Mouse (Mus musculus): ENCODE results near the gene Prkcq. TPM values are rescaled to one million over a fixed set of nuclear protein-coding genes. Genes with fewer than 3 reads are reported as not detected.

The Prkcq gene
- polyA plus RNA-seq, 1 experiment = 1.1 TPM

GRCm38 (mm10) chr2:11204961-11205360 lies 33.1 kb downstream of the Prkcq start:
- no peak for TF ChIP-seq CTCF (IDR thresholded peaks at IDR 0.05; ENCODE audit: extremely low read depth, insufficient read length, insufficient replicate concordance, low read depth, low read length)
- TF ChIP-seq POLR2A (IDR thresholded peaks at IDR 0.05; ENCODE audit: low read depth, low read length) = no peak
- Histone ChIP-seq H3K4me3 (ENCODE audit: low read depth, low read length) (no peak overlapping the region), H3K36me3 (ENCODE audit: control insufficient read depth, insufficient read depth, low read length) (no peaks in the 10 kb centered on the region), H3K27me3 (ENCODE audit: control insufficient read depth, insufficient read depth, low read length) (no peaks in the 10 kb centered on the region), H3K27ac (ENCODE audit: insufficient read depth, low read depth, low read length) (no peak overlapping the region), H3K4me1 (ENCODE audit: control insufficient read depth, insufficient read depth, insufficient read length, low read length) (no peaks in the 10 kb centered on the region)
- WGBS = 78% methylated on average over 9 of the region's 9 CpGs

- WGBS = 78% methylated on average over 6 of the region's 6 CpGs
- H3K27me3 ChIP-seq (ENCODE audit: control insufficient read depth, insufficient read depth, low read length) = no peaks in the 10 kb centered on the region
- H3K4me3 ChIP-seq (ENCODE audit: low read depth, low read length) = no peak overlapping the region
- H3K36me3 ChIP-seq (ENCODE audit: control insufficient read depth, insufficient read depth, low read length) = no peaks in the 10 kb centered on the region
- no peak for TF ChIP-seq CTCF (IDR thresholded peaks at IDR 0.05; ENCODE audit: extremely low read depth, insufficient read length, insufficient replicate concordance, low read depth, low read length)
- TF ChIP-seq POLR2A (IDR thresholded peaks at IDR 0.05; ENCODE audit: low read depth, low read length) = no peak
- H3K27ac ChIP-seq (ENCODE audit: insufficient read depth, low read depth, low read length) = no peak overlapping the region
- no peaks in the 10 kb centered on the region for H3K4me1 ChIP-seq (ENCODE audit: control insufficient read depth, insufficient read depth, insufficient read length, low read length)
Measured at GRCm38 (mm10) chr2:11205720-11206119, 33.8 kb downstream of the Prkcq start.

- H3K4me1 ChIP-seq (ENCODE audit: control insufficient read depth, insufficient read depth, insufficient read length, low read length) = no peaks in the 10 kb centered on the region
- 57% methylated on average over 9 of the region's 9 CpGs for WGBS
- H3K27me3 ChIP-seq (ENCODE audit: control insufficient read depth, insufficient read depth, low read length) = no peaks in the 10 kb centered on the region
- TF ChIP-seq CTCF (IDR thresholded peaks at IDR 0.05; ENCODE audit: extremely low read depth, insufficient read length, insufficient replicate concordance, low read depth, low read length) (no peak), POLR2A (IDR thresholded peaks at IDR 0.05; ENCODE audit: low read depth, low read length) (no peak)
- H3K27ac ChIP-seq (ENCODE audit: insufficient read depth, low read depth, low read length) = no peak overlapping the region
- H3K4me3 ChIP-seq (ENCODE audit: low read depth, low read length) = no peak overlapping the region
- H3K36me3 ChIP-seq (ENCODE audit: control insufficient read depth, insufficient read depth, low read length) = no peaks in the 10 kb centered on the region
Measured at GRCm38 (mm10) chr2:11208263-11208662, 36.4 kb downstream of the Prkcq start.

GRCm38 (mm10) chr2:11209335-11209734 lies 37.4 kb downstream of the Prkcq start:
- Histone ChIP-seq H3K4me3 (ENCODE audit: low read depth, low read length) (no peak overlapping the region), H3K36me3 (ENCODE audit: control insufficient read depth, insufficient read depth, low read length) (no peaks in the 10 kb centered on the region), H3K27me3 (ENCODE audit: control insufficient read depth, insufficient read depth, low read length) (no peaks in the 10 kb centered on the region), H3K4me1 (ENCODE audit: control insufficient read depth, insufficient read depth, insufficient read length, low read length) (no peaks in the 10 kb centered on the region), H3K27ac (ENCODE audit: insufficient read depth, low read depth, low read length) (no peak overlapping the region)
- WGBS = 59% methylated on average over 6 of the region's 6 CpGs
- no peak for TF ChIP-seq CTCF (IDR thresholded peaks at IDR 0.05; ENCODE audit: extremely low read depth, insufficient read length, insufficient replicate concordance, low read depth, low read length)
- TF ChIP-seq POLR2A (IDR thresholded peaks at IDR 0.05; ENCODE audit: low read depth, low read length) = no peak

GRCm38 (mm10) chr2:11210241-11210916 lies 38.5 kb downstream of the Prkcq start:
- Histone ChIP-seq H3K27me3 (ENCODE audit: control insufficient read depth, insufficient read depth, low read length) (no peaks in the 10 kb centered on the region), H3K36me3 (ENCODE audit: control insufficient read depth, insufficient read depth, low read length) (no peaks in the 10 kb centered on the region), H3K27ac (ENCODE audit: insufficient read depth, low read depth, low read length) (no peak overlapping the region), H3K4me3 (ENCODE audit: low read depth, low read length) (no peak overlapping the region), H3K4me1 (ENCODE audit: control insufficient read depth, insufficient read depth, insufficient read length, low read length) (no peaks in the 10 kb centered on the region)
- TF ChIP-seq CTCF (IDR thresholded peaks at IDR 0.05; ENCODE audit: extremely low read depth, insufficient read length, insufficient replicate concordance, low read depth, low read length) = no peak
- no peak for TF ChIP-seq POLR2A (IDR thresholded peaks at IDR 0.05; ENCODE audit: low read depth, low read length)
- WGBS = 68% methylated on average over 8 of the region's 8 CpGs

GRCm38 (mm10) chr2:11211961-11212562 lies 40.2 kb downstream of the Prkcq start:
- Histone ChIP-seq H3K4me1 (ENCODE audit: control insufficient read depth, insufficient read depth, insufficient read length, low read length) (no peaks in the 10 kb centered on the region), H3K27me3 (ENCODE audit: control insufficient read depth, insufficient read depth, low read length) (no peaks in the 10 kb centered on the region), H3K4me3 (ENCODE audit: low read depth, low read length) (no peak overlapping the region), H3K36me3 (ENCODE audit: control insufficient read depth, insufficient read depth, low read length) (no peaks in the 10 kb centered on the region), H3K27ac (ENCODE audit: insufficient read depth, low read depth, low read length) (no peak overlapping the region)
- 39% methylated on average over 7 of the region's 7 CpGs for WGBS
- no peak for TF ChIP-seq POLR2A (IDR thresholded peaks at IDR 0.05; ENCODE audit: low read depth, low read length)
- TF ChIP-seq CTCF (IDR thresholded peaks at IDR 0.05; ENCODE audit: extremely low read depth, insufficient read length, insufficient replicate concordance, low read depth, low read length) = no peak

- H3K4me3 ChIP-seq (ENCODE audit: low read depth, low read length) = no peak overlapping the region
- TF ChIP-seq POLR2A (IDR thresholded peaks at IDR 0.05; ENCODE audit: low read depth, low read length) = no peak
- no peak for TF ChIP-seq CTCF (IDR thresholded peaks at IDR 0.05; ENCODE audit: extremely low read depth, insufficient read length, insufficient replicate concordance, low read depth, low read length)
- no peaks in the 10 kb centered on the region for H3K36me3 ChIP-seq (ENCODE audit: control insufficient read depth, insufficient read depth, low read length)
- H3K27me3 ChIP-seq (ENCODE audit: control insufficient read depth, insufficient read depth, low read length) = no peaks in the 10 kb centered on the region
- H3K4me1 ChIP-seq (ENCODE audit: control insufficient read depth, insufficient read depth, insufficient read length, low read length) = no peaks in the 10 kb centered on the region
- WGBS = 64% methylated on average over 4 of the region's 4 CpGs
- no peak overlapping the region for H3K27ac ChIP-seq (ENCODE audit: insufficient read depth, low read depth, low read length)
Measured at GRCm38 (mm10) chr2:11216421-11216820, 44.5 kb downstream of the Prkcq start.
